Mouse (Mus musculus): Measurements from ENCODE around the gene Atrn. TPM values are rescaled to one million over a fixed set of nuclear protein-coding genes. Genes with fewer than 3 reads are reported as not detected.

The Atrn gene
- polyA plus RNA-seq, 1 experiment from 2014 or later: 5.0 TPM

DNA sequence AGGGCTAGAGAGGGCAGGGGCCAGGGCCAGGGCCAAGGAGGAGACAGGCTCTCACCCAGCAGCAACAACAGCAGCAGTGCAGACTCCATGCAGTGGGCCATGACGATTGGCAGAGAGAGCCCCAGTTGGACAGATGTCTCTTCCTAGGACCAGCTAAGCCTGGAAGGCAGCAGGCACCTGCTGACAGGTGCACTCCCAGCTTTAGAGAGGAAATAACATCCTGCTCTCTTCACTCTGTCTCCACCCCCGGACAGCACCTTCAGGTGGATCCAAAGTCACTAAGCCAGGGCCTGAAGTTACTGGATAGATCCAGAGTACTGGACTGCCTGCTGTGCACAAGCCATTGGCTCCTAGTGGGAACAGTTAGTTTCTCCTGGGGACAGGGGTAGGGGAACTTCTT, 136.7 kb downstream of the Atrn start, which contains the start of gene Gfra4:
Gene Gfra4 (minus strand): TSS at position 101 of the 400 bp plus-strand sequence.
- WGBS: 63% methylated on average over 2 of the region's 2 CpGs
- Histone ChIP-seq H3K4me3 (ENCODE audit: low read length) (no peak within 1 kb of the TSS), H3K9me3 (ENCODE audit: control insufficient read depth, low read length) (no peaks in the 10 kb centered on the region), H3K27me3 (ENCODE audit: control insufficient read depth, insufficient read depth, low read depth, low read length) (peaks cover 35% of the 10 kb centered on the region), H3K4me2 (ENCODE audit: low read depth, low read length) (no peak within 1 kb of the TSS), H3K27ac (ENCODE audit: low read length) (no peak within 1 kb of the TSS), H3K36me3 (ENCODE audit: control insufficient read depth, insufficient read depth, low read length) (no peaks in the 10 kb centered on the region), H3K4me1 (replicated peaks; ENCODE audit: control insufficient read depth, insufficient read depth, low read length) (peaks cover 12% of the 10 kb centered on the region), H3K9ac (ENCODE audit: low read length) (no peak within 1 kb of the TSS)
- no peak for ATAC-seq (ENCODE audit: low read depth)

DNA sequence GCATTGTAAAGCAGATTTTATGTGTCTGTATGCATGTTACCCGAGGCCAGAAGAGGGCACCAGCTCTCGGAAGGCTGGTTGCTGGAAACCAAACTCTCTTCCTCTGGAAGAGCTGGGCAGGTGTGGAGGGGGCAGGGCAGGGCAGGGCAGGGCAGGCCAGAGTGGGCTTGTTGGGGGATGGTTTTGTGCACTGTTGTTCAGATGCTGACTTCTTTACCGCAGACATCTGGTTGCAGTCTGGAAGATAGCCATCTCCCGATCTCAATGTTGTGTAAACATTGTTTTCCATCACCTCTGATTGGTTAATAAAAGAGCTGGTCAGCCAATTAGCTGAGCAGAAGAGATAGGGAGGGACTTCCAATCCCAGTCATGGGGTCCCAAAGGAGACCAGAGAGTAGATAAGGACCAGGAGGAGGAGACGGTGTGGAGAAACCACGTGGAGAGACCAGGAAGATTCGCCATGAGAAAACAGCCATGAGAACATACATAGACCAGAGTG, 138.1 kb downstream of the Atrn start:
- H3K4me3 ChIP-seq (ENCODE audit: low read length): peak overlapping the region; percentile 9; the same call in 1 of the 2 replicates
- peaks cover 34% of the 10 kb centered on the region for H3K27me3 ChIP-seq (ENCODE audit: control insufficient read depth, insufficient read depth, low read depth, low read length)
- no peak overlapping the region for H3K9ac ChIP-seq (ENCODE audit: low read length)
- no peak overlapping the region for H3K27ac ChIP-seq (ENCODE audit: low read length)
- peak; percentile 43 for ATAC-seq (ENCODE audit: low read depth)
- H3K4me2 ChIP-seq (ENCODE audit: low read depth, low read length): peak overlapping the region; percentile 42
- 7% methylated on average over 7 of the region's 7 CpGs for WGBS
- no peaks in the 10 kb centered on the region for H3K36me3 ChIP-seq (ENCODE audit: control insufficient read depth, insufficient read depth, low read length)
- no peaks in the 10 kb centered on the region for H3K9me3 ChIP-seq (ENCODE audit: control insufficient read depth, low read length)
- peaks cover 12% of the 10 kb centered on the region for H3K4me1 ChIP-seq (replicated peaks; ENCODE audit: control insufficient read depth, insufficient read depth, low read length)

DNA sequence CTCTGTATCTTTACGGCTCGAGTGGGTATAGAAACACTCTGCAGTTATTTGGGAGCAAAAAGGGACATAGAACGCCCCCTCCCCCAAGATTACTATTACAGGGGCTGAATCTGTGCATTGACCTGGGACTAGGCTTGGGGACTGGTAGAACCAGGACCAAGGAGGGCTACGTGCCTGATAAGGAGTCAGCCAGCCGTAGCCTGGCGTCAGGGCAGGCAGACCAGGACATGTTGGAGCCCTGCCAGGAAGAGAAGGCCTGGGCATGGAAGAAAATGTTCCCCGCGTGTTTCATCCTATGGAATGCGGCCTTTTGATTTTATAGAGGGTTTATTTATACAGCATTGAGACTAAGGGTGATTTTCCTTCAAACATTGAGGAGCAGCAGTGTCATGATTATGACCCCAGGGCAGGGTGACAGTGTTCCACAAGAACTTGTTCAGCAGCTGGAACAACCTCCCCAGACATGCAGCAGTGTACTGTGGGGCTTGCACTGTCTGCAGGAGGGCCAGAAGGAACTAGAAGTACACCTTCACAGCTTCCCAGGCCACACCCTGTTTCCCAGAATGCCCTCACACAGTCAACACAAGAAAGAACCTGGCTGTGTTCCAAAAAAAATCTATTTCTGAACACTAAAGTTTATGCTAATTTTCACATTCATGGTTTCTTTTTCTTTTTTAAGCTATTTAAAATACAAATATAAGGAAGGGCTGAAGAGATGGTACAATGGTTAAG, 138.9 kb downstream of the Atrn start:
- Histone ChIP-seq H3K27ac (ENCODE audit: low read length) (peak overlapping the region; percentile 38; the same call in 1 of the 2 replicates), H3K4me3 (ENCODE audit: low read length) (no peak overlapping the region), H3K9ac (ENCODE audit: low read length) (no peak overlapping the region), H3K4me2 (ENCODE audit: low read depth, low read length) (peak overlapping the region; percentile 5; the same call in 1 of the 2 replicates), H3K36me3 (ENCODE audit: control insufficient read depth, insufficient read depth, low read length) (no peaks in the 10 kb centered on the region), H3K27me3 (ENCODE audit: control insufficient read depth, insufficient read depth, low read depth, low read length) (peaks cover 28% of the 10 kb centered on the region), H3K4me1 (replicated peaks; ENCODE audit: control insufficient read depth, insufficient read depth, low read length) (peaks cover 12% of the 10 kb centered on the region), H3K9me3 (ENCODE audit: control insufficient read depth, low read length) (no peaks in the 10 kb centered on the region)
- ATAC-seq (ENCODE audit: low read depth): peak; percentile 72
- 36% methylated on average over 9 of the region's 9 CpGs for WGBS

DNA sequence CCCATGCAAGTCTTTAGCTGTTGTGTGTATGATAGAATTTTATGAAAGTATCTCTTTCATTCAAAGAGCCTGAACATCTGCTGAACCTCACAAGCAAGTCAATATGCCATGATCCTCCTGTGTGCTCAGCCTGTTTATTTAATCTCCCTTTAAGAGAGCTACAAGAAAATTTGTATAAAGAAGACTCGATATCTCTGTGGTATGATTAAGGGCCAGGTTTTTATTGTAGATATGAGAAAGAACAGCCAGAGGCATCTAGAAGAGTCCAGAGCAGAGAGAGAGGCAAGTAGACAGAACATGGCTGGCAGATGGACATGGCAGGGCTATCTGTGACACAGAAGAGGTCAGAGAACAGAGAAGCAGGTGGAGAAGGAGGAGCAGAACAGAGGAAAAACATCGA, 139.7 kb downstream of the Atrn start:
- no peak for ATAC-seq (ENCODE audit: low read depth)
- WGBS: 62% methylated on average over 2 of the region's 2 CpGs
- no peak overlapping the region for H3K4me3 ChIP-seq (ENCODE audit: low read length)
- no peak overlapping the region for H3K4me2 ChIP-seq (ENCODE audit: low read depth, low read length)
- H3K27ac ChIP-seq (ENCODE audit: low read length): no peak overlapping the region
- H3K36me3 ChIP-seq (ENCODE audit: control insufficient read depth, insufficient read depth, low read length): no peaks in the 10 kb centered on the region
- H3K9me3 ChIP-seq (ENCODE audit: control insufficient read depth, low read length): no peaks in the 10 kb centered on the region
- H3K9ac ChIP-seq (ENCODE audit: low read length): no peak overlapping the region
- H3K4me1 ChIP-seq (replicated peaks; ENCODE audit: control insufficient read depth, insufficient read depth, low read length): peaks cover 12% of the 10 kb centered on the region
- peaks cover 19% of the 10 kb centered on the region for H3K27me3 ChIP-seq (ENCODE audit: control insufficient read depth, insufficient read depth, low read depth, low read length)

- 67% methylated on average over 5 of the region's 5 CpGs for WGBS
- H3K4me1 ChIP-seq (replicated peaks; ENCODE audit: control insufficient read depth, insufficient read depth, low read length): peaks cover 14% of the 10 kb centered on the region
- peaks cover 43% of the 10 kb centered on the region for H3K27me3 ChIP-seq (ENCODE audit: control insufficient read depth, insufficient read depth, low read depth, low read length)
- H3K27ac ChIP-seq (ENCODE audit: low read length): no peak overlapping the region
- H3K9ac ChIP-seq (ENCODE audit: low read length): no peak overlapping the region
- H3K36me3 ChIP-seq (ENCODE audit: control insufficient read depth, insufficient read depth, low read length): no peaks in the 10 kb centered on the region
- no peak overlapping the region for H3K4me2 ChIP-seq (ENCODE audit: low read depth, low read length)
- no peak overlapping the region for H3K4me3 ChIP-seq (ENCODE audit: low read length)
- no peak for ATAC-seq (ENCODE audit: low read depth)
- no peaks in the 10 kb centered on the region for H3K9me3 ChIP-seq (ENCODE audit: control insufficient read depth, low read length)
Measured at GRCm38 (mm10) chr2:131052043-131052442, 145.7 kb downstream of the Atrn start.

DNA sequence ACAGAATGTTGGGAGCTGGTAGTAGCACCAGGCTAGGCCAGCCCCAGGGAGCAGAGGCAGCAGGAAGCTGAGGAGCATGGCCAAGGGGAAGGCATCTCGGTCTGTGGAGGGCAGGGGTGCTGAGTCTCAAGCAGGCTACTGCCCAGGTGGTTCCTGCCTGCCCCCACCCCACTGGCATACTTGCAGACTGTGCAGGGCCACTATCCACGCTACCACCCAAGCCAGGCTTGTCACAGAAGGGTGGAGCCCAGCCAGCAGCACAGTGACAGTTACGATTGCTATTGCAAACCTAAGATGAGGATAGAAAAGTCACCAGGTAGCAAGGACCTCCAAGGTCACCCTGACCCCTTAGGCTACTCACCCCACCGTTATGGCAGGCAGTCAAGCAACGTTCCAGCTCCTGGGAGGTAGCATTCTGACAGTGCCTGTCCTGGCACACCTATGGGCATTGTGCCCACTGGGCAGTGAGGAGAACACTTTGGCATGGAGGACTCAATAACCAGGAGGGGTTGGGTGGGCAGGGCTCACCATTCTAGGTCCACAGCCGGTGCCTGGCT, 146.6 kb downstream of the Atrn start:
- Histone ChIP-seq H3K9ac (ENCODE audit: low read length) (no peak overlapping the region), H3K4me1 (replicated peaks; ENCODE audit: control insufficient read depth, insufficient read depth, low read length) (peaks cover 14% of the 10 kb centered on the region), H3K27ac (ENCODE audit: low read length) (no peak overlapping the region), H3K4me2 (ENCODE audit: low read depth, low read length) (no peak overlapping the region), H3K4me3 (ENCODE audit: low read length) (no peak overlapping the region), H3K27me3 (ENCODE audit: control insufficient read depth, insufficient read depth, low read depth, low read length) (peaks cover 43% of the 10 kb centered on the region), H3K36me3 (ENCODE audit: control insufficient read depth, insufficient read depth, low read length) (no peaks in the 10 kb centered on the region), H3K9me3 (ENCODE audit: control insufficient read depth, low read length) (no peaks in the 10 kb centered on the region)
- ATAC-seq (ENCODE audit: low read depth): no peak
- WGBS: 69% methylated on average over 6 of the region's 6 CpGs

DNA sequence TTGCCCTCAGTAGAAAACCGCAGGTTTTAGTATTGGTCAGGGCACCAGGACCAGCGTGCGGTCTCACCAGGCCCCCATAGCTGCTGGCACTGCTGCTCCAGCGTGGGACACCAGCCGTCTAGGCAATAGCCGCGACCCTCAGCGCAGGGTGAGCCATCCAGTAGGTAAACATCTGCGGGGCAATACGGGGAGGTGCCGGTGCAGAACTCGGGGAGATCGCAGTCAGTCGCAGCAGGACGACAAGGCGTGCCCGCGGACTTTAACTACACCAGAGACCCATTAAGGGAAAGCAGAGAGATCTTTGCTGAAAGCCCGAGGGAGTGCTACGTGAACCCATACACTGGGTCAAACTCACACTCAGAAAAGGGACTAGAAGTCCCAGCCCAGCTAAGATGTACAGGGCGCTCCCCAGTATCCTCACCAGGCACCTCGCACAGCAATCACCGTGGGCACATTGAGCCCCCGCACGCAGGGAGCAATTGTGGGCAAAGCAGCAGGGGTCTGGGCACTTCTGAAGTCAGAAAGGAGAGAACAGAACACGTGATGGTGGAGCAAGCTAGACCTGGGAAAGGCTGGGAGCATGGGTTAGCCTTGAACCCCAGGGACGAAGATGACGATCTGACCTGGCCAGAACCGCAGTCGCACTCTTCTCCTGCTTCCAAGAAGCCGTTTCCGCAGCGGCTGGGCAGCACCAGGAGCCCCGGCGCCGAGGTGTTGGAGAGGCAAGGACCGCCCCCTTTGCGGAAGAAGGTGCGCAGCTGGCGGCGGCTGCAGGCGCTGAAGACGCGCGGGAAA, 147.8 kb downstream of the Atrn start:
- Histone ChIP-seq H3K27ac (ENCODE audit: low read length) (no peak overlapping the region), H3K4me2 (ENCODE audit: low read depth, low read length) (peak overlapping the region; percentile 46), H3K4me1 (replicated peaks; ENCODE audit: control insufficient read depth, insufficient read depth, low read length) (peaks cover 14% of the 10 kb centered on the region), H3K27me3 (ENCODE audit: control insufficient read depth, insufficient read depth, low read depth, low read length) (peaks cover 43% of the 10 kb centered on the region), H3K9me3 (ENCODE audit: control insufficient read depth, low read length) (no peaks in the 10 kb centered on the region), H3K4me3 (ENCODE audit: low read length) (peak overlapping the region; percentile 34), H3K9ac (ENCODE audit: low read length) (0 out of 2 replicates have a peak overlapping the region, but pooled peaks have one; percentile 7), H3K36me3 (ENCODE audit: control insufficient read depth, insufficient read depth, low read length) (no peaks in the 10 kb centered on the region)
- no peak; the same call in 1 of the 2 replicates for ATAC-seq (ENCODE audit: low read depth)
- WGBS: 3% methylated on average over 45 of the region's 45 CpGs

DNA sequence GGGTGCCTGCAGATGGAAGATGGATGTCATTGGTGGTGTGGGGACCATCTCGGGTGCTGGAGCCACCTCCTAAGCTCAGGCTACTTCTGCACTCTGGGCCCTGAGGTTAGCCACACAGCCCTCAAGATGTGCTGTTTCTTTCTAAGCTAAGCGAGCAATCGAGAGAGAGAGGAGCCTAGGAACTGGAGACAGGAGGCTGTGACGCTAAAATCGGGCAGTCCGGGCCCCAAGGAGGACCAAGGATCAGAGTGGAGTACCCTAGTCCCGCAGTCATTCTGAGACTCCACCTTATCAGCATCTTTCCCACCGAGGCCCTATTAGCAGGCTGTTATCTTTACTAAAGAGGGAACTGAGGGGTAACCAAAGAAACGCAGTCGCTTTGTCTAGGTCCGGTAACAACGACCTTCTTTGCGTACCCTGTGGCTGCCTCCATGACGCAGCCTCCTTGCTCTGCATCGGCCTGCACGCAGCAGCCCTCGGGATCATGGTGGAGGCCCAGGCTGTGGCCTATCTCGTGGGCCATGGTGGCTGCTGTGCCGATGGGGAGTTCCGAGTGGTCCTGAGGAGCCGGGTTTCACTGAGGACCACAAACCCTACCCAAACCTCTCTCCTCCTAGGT, 148.5 kb downstream of the Atrn start:
- H3K4me3 ChIP-seq (ENCODE audit: low read length): peak overlapping the region; percentile 34
- H3K9ac ChIP-seq (ENCODE audit: low read length): no peak overlapping the region
- peaks cover 20% of the 10 kb centered on the region for H3K4me1 ChIP-seq (replicated peaks; ENCODE audit: control insufficient read depth, insufficient read depth, low read length)
- H3K36me3 ChIP-seq (ENCODE audit: control insufficient read depth, insufficient read depth, low read length): no peaks in the 10 kb centered on the region
- peaks cover 43% of the 10 kb centered on the region for H3K27me3 ChIP-seq (ENCODE audit: control insufficient read depth, insufficient read depth, low read depth, low read length)
- no peak for ATAC-seq (ENCODE audit: low read depth)
- no peaks in the 10 kb centered on the region for H3K9me3 ChIP-seq (ENCODE audit: control insufficient read depth, low read length)
- peak overlapping the region; percentile 46 for H3K4me2 ChIP-seq (ENCODE audit: low read depth, low read length)
- WGBS: 5% methylated on average over 21 of the region's 21 CpGs
- no peak overlapping the region for H3K27ac ChIP-seq (ENCODE audit: low read length)

Measured in lung, embryonic 16.5 days (tissue).